In the genomic region with DNA sequence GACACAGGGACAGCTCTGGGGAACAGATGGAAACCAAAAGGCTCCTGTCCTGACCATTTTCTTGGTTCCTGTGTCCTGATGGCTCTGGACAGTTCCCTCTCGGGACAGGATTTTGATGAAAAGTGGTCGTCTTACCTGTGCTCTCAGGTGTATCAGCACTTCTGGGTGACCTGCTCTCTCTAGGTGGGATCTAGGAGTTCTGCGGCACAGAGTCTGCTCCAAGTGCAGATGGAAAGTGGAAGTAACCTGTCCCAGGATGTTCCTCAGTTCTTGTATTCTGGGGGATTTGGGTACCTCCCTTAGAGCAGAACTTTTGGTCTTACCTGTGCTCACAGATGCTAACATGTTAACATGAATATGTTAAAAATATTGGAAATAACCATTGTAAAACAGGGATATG, we compare ENCODE assay signal across 31 mouse cellular contexts.
"Had no signal": no experiment of that assay in that cellular context is flagged by ENCODE, and none has a peak within 500 bp of the region (broad histone marks: within the 10 kb centered on the region; RNA-seq: fewer than 3 reads in every experiment).

No protein-coding gene starts in this region.

- H3K4me1 ChIP-seq: limb, embryonic 10.5 days; limb, embryonic 12.5 days; limb, embryonic 13.5 days; limb, embryonic 15.5 days; liver, embryonic 12.5 days; liver, embryonic 13.5 days; liver, embryonic 15.5 days; lung, embryonic 15.5 days; megakaryocyte, embryonic 14.5 days; midbrain, embryonic 10.5 days; midbrain, embryonic 12.5 days; midbrain, embryonic 13.5 days; midbrain, embryonic 15.5 days; neural tube, embryonic 12.5 days; neural tube, embryonic 13.5 days had no signal

- ATAC-seq: liver, embryonic 12.5 days; liver, postnatal 0 days; lung, postnatal 0 days; midbrain, embryonic 13.5 days; midbrain, embryonic 15.5 days had no signal

- H3K4me3 ChIP-seq: limb, embryonic 10.5 days; limb, embryonic 12.5 days; limb, embryonic 13.5 days; limb, embryonic 15.5 days; liver, embryonic 12.5 days; liver, embryonic 13.5 days; liver, embryonic 15.5 days; lung, embryonic 15.5 days; megakaryocyte, embryonic 14.5 days; midbrain, embryonic 10.5 days; midbrain, embryonic 12.5 days; midbrain, embryonic 13.5 days; midbrain, embryonic 15.5 days; myocyte; neural tube, embryonic 12.5 days; neural tube, embryonic 13.5 days had no signal

- H3K27me3 ChIP-seq: limb, embryonic 12.5 days; limb, embryonic 13.5 days; limb, embryonic 15.5 days; liver, embryonic 12.5 days; liver, embryonic 13.5 days; liver, embryonic 15.5 days; lung, embryonic 15.5 days; megakaryocyte, embryonic 14.5 days; midbrain, embryonic 12.5 days; midbrain, embryonic 13.5 days; midbrain, embryonic 15.5 days; neural tube, embryonic 12.5 days; neural tube, embryonic 13.5 days had no signal

- DNase-seq: left cerebral cortex, postnatal 4 days; liver; liver, embryonic 13.5 days; liver, postnatal 0 days; lung, adult 18-20 months; lung, adult 2 months; lung, embryonic 14.5 days; lung, postnatal 10 days; lung, postnatal 14 days; lung, postnatal 36 days; lung, postnatal 4 days; midbrain, embryonic 14.5 days had no signal

- H3K9me3 ChIP-seq: limb, embryonic 10.5 days; limb, embryonic 12.5 days; limb, embryonic 13.5 days; limb, embryonic 15.5 days; liver, embryonic 12.5 days; liver, embryonic 13.5 days; liver, embryonic 15.5 days; lung, embryonic 15.5 days; midbrain, embryonic 10.5 days; midbrain, embryonic 12.5 days; midbrain, embryonic 13.5 days; midbrain, embryonic 15.5 days; neural tube, embryonic 12.5 days; neural tube, embryonic 13.5 days had no signal

- H3K36me3 ChIP-seq: limb, embryonic 10.5 days; limb, embryonic 12.5 days; limb, embryonic 13.5 days; limb, embryonic 15.5 days; liver, embryonic 12.5 days; liver, embryonic 13.5 days; liver, embryonic 15.5 days; lung, embryonic 15.5 days; midbrain, embryonic 10.5 days; midbrain, embryonic 12.5 days; midbrain, embryonic 13.5 days; midbrain, embryonic 15.5 days; neural tube, embryonic 12.5 days; neural tube, embryonic 13.5 days had no signal

- H3K4me2 ChIP-seq: limb, embryonic 12.5 days; limb, embryonic 13.5 days; limb, embryonic 15.5 days; liver, embryonic 11.5 days; liver, embryonic 12.5 days; liver, embryonic 13.5 days; liver, embryonic 15.5 days; lung, embryonic 14.5 days; lung, embryonic 15.5 days; midbrain, embryonic 12.5 days; midbrain, embryonic 13.5 days; midbrain, embryonic 15.5 days; neural tube, embryonic 12.5 days; neural tube, embryonic 13.5 days had no signal

- H3K9ac ChIP-seq: limb, embryonic 12.5 days; limb, embryonic 13.5 days; limb, embryonic 15.5 days; liver, embryonic 12.5 days; liver, embryonic 13.5 days; liver, embryonic 14.5 days; liver, embryonic 15.5 days; liver, postnatal 0 days; lung, embryonic 14.5 days; lung, embryonic 15.5 days; midbrain, embryonic 12.5 days; midbrain, embryonic 13.5 days; midbrain, embryonic 15.5 days; neural tube, embryonic 12.5 days; neural tube, embryonic 13.5 days had no signal

- H3K27ac ChIP-seq: limb, embryonic 10.5 days; limb, embryonic 12.5 days; limb, embryonic 13.5 days; limb, embryonic 15.5 days; liver, embryonic 12.5 days; liver, embryonic 13.5 days; liver, embryonic 14.5 days; liver, embryonic 15.5 days; lung, embryonic 15.5 days; macrophage; midbrain, embryonic 10.5 days; midbrain, embryonic 12.5 days; midbrain, embryonic 13.5 days; midbrain, embryonic 15.5 days; neural tube, embryonic 12.5 days; neural tube, embryonic 13.5 days had no signal
